Mouse (Mus musculus) kidney, postnatal 0 days (tissue): ENCODE measurements around the gene Npm1. TPM values are rescaled to one million over a fixed set of nuclear protein-coding genes. Genes with fewer than 3 reads are reported as not detected.

Experiments used
- ATAC-seq: fragments of 200-750 bp; cut with Nextera tagmentation; replicated peaks from 2 replicates; pipeline ENCODE4 v1.8.0; 2017; ENCODE audit warnings: low read depth, moderate number of reproducible peaks, moderate TSS enrichment, moderate library complexity; ENCODE audit not compliant: low FRiP score
- DNase-seq: peaks from one replicate; pipeline ENCODE4 v3.0.0-alpha.2; 2016; ENCODE audit warnings: low spot score
- H3K27ac ChIP-seq: fragments of 300-500 bp; sonication (generic); 2 replicates; pipeline ENCODE4 v1.5.1; 2014; ENCODE audit warnings: mild to moderate bottlenecking
- H3K27me3 ChIP-seq: fragments of 300-500 bp; sonication (generic); 2 replicates; pipeline ENCODE4 v1.6.1; 2014; ENCODE audit warnings: low read length, mixed read lengths; ENCODE audit not compliant: insufficient read depth
- H3K36me3 ChIP-seq: fragments of 300-500 bp; sonication (generic); 2 replicates; pipeline ENCODE4 v1.6.1; 2014; ENCODE audit warnings: low read length, mixed read lengths; ENCODE audit not compliant: insufficient read depth
- H3K4me1 ChIP-seq: fragments of 300-500 bp; sonication (generic); replicated peaks from 2 replicates; pipeline ENCODE4 v1.6.1; 2014; ENCODE audit warnings: antibody characterized with exemption, low read length, mixed read lengths; ENCODE audit not compliant: insufficient read depth
- H3K4me2 ChIP-seq: fragments of 300-500 bp; sonication (generic); 2 replicates; pipeline ENCODE4 v1.6.1; 2014; ENCODE audit warnings: mild to moderate bottlenecking, low read length, moderate library complexity, mixed read lengths
- H3K4me3 ChIP-seq: fragments of 300-500 bp; sonication (generic); replicated peaks from 2 replicates; pipeline ENCODE4 v1.5.1; 2014; ENCODE audit warnings: low read depth, low read length
- H3K9ac ChIP-seq: fragments of 300-500 bp; sonication (generic); 2 replicates; pipeline ENCODE4 v1.6.1; 2014; ENCODE audit warnings: low read depth, low read length
- H3K9me3 ChIP-seq: fragments of 300-500 bp; sonication (generic); replicated peaks from 2 replicates; pipeline ENCODE4 v1.6.1; 2016; ENCODE audit warnings: low read length, inconsistent platforms, mixed read lengths
- CTCF ChIP-seq: IDR thresholded peaks from 2 replicates; pipeline ENCODE4 v1.5.1; 2016; ENCODE audit warnings: antibody characterized with exemption, low read depth, mild to moderate bottlenecking, moderate library complexity
- WGBS: fragments of 180-500 bp; shearing (Covaris S2); extraction: QIAGEN DNeasy Blood & Tissue Kit; methylation state at CpG from one replicate; pipeline ENCODE4 v1.1.7; 2014; 5-methylcytosine and 5-hydroxymethylcytosine counted together
- polyA plus RNA-seq: library from polyadenylated mRNA; unstranded; fragments of >200 nt; fragmentation: Nextera tagmentation; extraction: Ambion mirVana; gene quantifications from 2 replicates; pipeline ENCODE4 v1.2.1, GENCODE M21; 2015

The Npm1 gene
- polyA plus RNA-seq, 1 experiment from 2014 or later, result 905 TPM

- peaks cover 97% of the 10 kb centered on the region for H3K27me3 ChIP-seq
- H3K9me3 ChIP-seq, result no peaks in the 10 kb centered on the region; the same call in 1 of the 2 replicates
- H3K4me2 ChIP-seq, result no peak overlapping the region
- ATAC-seq (no peak), DNase-seq (no peak)
- no peak overlapping the region for H3K9ac ChIP-seq
- TF ChIP-seq CTCF, result peak; percentile 30
- 1% methylated on average over 37 of the region's 37 CpGs for WGBS
- peak overlapping the region; percentile 14; the same call in 1 of the 2 replicates for H3K4me3 ChIP-seq
- H3K4me1 ChIP-seq, result peaks cover 10% of the 10 kb centered on the region
- H3K36me3 ChIP-seq, result no peaks in the 10 kb centered on the region
- no peak overlapping the region for H3K27ac ChIP-seq
Observed at GRCm38 (mm10) chr11:33202296-33202695, 39.3 kb upstream of the Npm1 start.

- peaks cover 97% of the 10 kb centered on the region for H3K27me3 ChIP-seq
- H3K9ac ChIP-seq, result no peak overlapping the region
- 2% methylated on average over 19 of the region's 19 CpGs for WGBS
- no peak overlapping the region for H3K27ac ChIP-seq
- no peak for TF ChIP-seq CTCF
- H3K9me3 ChIP-seq, result no peaks in the 10 kb centered on the region; the same call in 1 of the 2 replicates
- ATAC-seq (0 out of 2 replicates have a peak, but pooled peaks have one; percentile 6), DNase-seq (no peak)
- no peaks in the 10 kb centered on the region for H3K36me3 ChIP-seq
- peaks cover 10% of the 10 kb centered on the region for H3K4me1 ChIP-seq
- H3K4me2 ChIP-seq, result peak overlapping the region; percentile 51
- peak overlapping the region; percentile 24 for H3K4me3 ChIP-seq
Observed at GRCm38 (mm10) chr11:33201626-33202010, 38.6 kb upstream of the Npm1 start.

GRCm38 (mm10) chr11:33200764-33201625 is 38.0 kb upstream of the Npm1 start:
- under 1% methylated on average over 71 of the region's 76 CpGs for WGBS
- TF ChIP-seq CTCF, result no peak
- Histone ChIP-seq H3K4me1 (peaks cover 10% of the 10 kb centered on the region), H3K4me2 (peak overlapping the region; percentile 51), H3K27me3 (peaks cover 98% of the 10 kb centered on the region), H3K36me3 (no peaks in the 10 kb centered on the region), H3K9me3 (no peaks in the 10 kb centered on the region; the same call in 1 of the 2 replicates), H3K9ac (no peak overlapping the region), H3K27ac (no peak overlapping the region), H3K4me3 (peak overlapping the region; percentile 24)
- ATAC-seq, result peak; percentile 12; the same call in 1 of the 2 replicates
- peak; percentile 77 for DNase-seq

DNA sequence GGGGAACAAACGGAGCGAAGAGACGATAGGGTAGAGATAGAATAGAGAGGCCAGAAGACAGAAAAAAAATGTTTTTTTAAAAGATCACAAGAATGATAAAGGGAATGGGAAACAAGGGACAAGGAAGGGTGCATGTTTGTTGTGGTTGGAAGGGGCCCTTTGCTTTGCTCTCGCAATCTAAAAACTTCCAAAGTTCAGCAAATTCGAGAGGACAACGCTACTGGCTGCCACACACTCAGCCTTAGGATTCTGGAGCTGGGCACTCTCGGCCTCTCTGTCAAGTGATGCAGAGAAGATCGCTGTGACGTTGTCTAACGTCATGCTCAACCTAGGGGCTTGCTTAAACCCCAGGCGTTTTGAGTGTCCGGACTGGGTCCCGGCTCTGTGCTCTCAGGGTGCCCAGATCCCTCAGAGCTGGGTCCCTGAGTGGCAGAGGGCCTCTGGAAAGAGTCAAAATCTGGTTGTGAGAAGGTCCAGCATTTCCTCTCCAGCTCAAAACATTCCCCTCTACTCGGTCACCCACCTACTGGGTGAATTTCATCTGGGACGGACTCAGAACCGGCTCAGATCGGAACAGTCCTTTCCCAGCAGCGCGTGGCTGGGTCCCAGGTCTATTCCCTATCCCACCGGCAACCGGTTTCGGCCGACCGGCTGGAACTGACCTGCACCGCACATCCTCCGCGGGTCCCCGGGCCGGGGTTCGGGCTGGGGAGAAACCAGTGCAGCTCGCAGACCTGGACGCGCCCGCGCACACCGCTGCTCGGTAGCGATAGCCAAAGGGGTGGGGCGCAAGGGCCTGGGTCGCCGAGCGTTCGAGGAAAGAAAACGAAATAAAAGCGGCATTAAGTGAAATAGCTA is 37.1 kb upstream of the Npm1 start:
- Histone ChIP-seq H3K9ac (no peak overlapping the region), H3K4me3 (peak overlapping the region; percentile 24), H3K27ac (no peak overlapping the region), H3K4me2 (peak overlapping the region; percentile 51), H3K4me1 (peaks cover 10% of the 10 kb centered on the region), H3K27me3 (peaks cover 98% of the 10 kb centered on the region), H3K9me3 (no peaks in the 10 kb centered on the region; the same call in 1 of the 2 replicates), H3K36me3 (no peaks in the 10 kb centered on the region)
- WGBS, result 1% methylated on average over 45 of the region's 45 CpGs
- ATAC-seq, result no peak
- no peak for DNase-seq
- TF ChIP-seq CTCF, result no peak

GRCm38 (mm10) chr11:33199117-33199514 is 36.1 kb upstream of the Npm1 start:
- Histone ChIP-seq H3K27ac (no peak overlapping the region), H3K4me2 (no peak overlapping the region), H3K4me1 (peaks cover 10% of the 10 kb centered on the region), H3K9me3 (no peaks in the 10 kb centered on the region; the same call in 1 of the 2 replicates), H3K36me3 (no peaks in the 10 kb centered on the region), H3K4me3 (0 out of 2 replicates have a peak overlapping the region, but pooled peaks have one; percentile 0), H3K27me3 (peaks cover 94% of the 10 kb centered on the region), H3K9ac (no peak overlapping the region)
- ATAC-seq (no peak), DNase-seq (no peak)
- WGBS, result 3% methylated on average over 15 of the region's 15 CpGs
- TF ChIP-seq CTCF, result no peak
